Mouse (Mus musculus) C2C12 (cell line): ENCODE results near the gene Hivep1. TPM values are rescaled to one million over a fixed set of nuclear protein-coding genes. Genes with fewer than 3 reads are reported as not detected.

ENCODE experiments used
- H3K27me3 ChIP-seq: one replicate; pipeline ENCODE4 v1.6.1; 2011; ENCODE audit not compliant: control insufficient read depth, insufficient read depth, insufficient read length
- H3K36me3 ChIP-seq: one replicate; pipeline ENCODE4 v1.6.1; 2011; ENCODE audit not compliant: control insufficient read depth, insufficient read depth
- H3K4me3 ChIP-seq: one replicate; pipeline ENCODE4 v1.5.1; 2011; ENCODE audit warnings: mild to moderate bottlenecking, control low read depth; ENCODE audit not compliant: poor library complexity, insufficient read depth, severe bottlenecking
- H3K79me2 ChIP-seq: one replicate; pipeline ENCODE4 v1.6.1; 2011; ENCODE audit not compliant: control insufficient read depth, insufficient read depth
- H3K79me3 ChIP-seq: one replicate; pipeline ENCODE4 v1.6.1; 2011; ENCODE audit warnings: low read depth, control low read depth
- H3ac ChIP-seq: one replicate; pipeline ENCODE3; 2011; ENCODE audit warnings: low read depth; ENCODE audit not compliant: control insufficient read depth, insufficient read length
- CEBPB ChIP-seq: IDR thresholded peaks from one replicate; pipeline ENCODE4 v1.6.1; 2011; ENCODE audit warnings: low read depth, mild to moderate bottlenecking, control low read depth, moderate library complexity
- CTCF ChIP-seq: IDR thresholded peaks from one replicate; pipeline ENCODE4 v1.5.1; 2011; ENCODE audit not compliant: control insufficient read depth, insufficient read depth, insufficient read length
- FOSL1 ChIP-seq: IDR thresholded peaks from one replicate; pipeline ENCODE4 v1.8.0; 2011; ENCODE audit warnings: mild to moderate bottlenecking, low read length; ENCODE audit not compliant: poor library complexity, insufficient read depth, severe bottlenecking
- MAX ChIP-seq: IDR thresholded peaks from one replicate; pipeline ENCODE4 v1.6.1; 2011; ENCODE audit warnings: mild to moderate bottlenecking, control low read depth
- MYOD1 ChIP-seq: IDR thresholded peaks from one replicate; pipeline ENCODE4 v1.6.1; 2011; ENCODE audit warnings: low read depth; ENCODE audit not compliant: control insufficient read depth, insufficient read length
- MYOG ChIP-seq: IDR thresholded peaks from one replicate; pipeline ENCODE4 v1.6.1; 2011; ENCODE audit not compliant: control insufficient read depth, insufficient read length; ENCODE audit errors: extremely low read depth
- USF1 ChIP-seq: IDR thresholded peaks from one replicate; pipeline ENCODE4 v1.6.1; 2011; ENCODE audit warnings: low read depth, mild to moderate bottlenecking, control low read depth, moderate library complexity
- polyA plus RNA-seq: library from polyadenylated mRNA; unstranded; fragments of >200 nt; fragmentation: generic; extraction: Trizol; gene quantifications from one replicate; pipeline ENCODE4 v1.2.1, GENCODE M21; 2012; ENCODE audit warnings: missing spikeins

Hivep1 gene
- polyA plus RNA-seq, 1 experiment = 2.2 TPM

DNA sequence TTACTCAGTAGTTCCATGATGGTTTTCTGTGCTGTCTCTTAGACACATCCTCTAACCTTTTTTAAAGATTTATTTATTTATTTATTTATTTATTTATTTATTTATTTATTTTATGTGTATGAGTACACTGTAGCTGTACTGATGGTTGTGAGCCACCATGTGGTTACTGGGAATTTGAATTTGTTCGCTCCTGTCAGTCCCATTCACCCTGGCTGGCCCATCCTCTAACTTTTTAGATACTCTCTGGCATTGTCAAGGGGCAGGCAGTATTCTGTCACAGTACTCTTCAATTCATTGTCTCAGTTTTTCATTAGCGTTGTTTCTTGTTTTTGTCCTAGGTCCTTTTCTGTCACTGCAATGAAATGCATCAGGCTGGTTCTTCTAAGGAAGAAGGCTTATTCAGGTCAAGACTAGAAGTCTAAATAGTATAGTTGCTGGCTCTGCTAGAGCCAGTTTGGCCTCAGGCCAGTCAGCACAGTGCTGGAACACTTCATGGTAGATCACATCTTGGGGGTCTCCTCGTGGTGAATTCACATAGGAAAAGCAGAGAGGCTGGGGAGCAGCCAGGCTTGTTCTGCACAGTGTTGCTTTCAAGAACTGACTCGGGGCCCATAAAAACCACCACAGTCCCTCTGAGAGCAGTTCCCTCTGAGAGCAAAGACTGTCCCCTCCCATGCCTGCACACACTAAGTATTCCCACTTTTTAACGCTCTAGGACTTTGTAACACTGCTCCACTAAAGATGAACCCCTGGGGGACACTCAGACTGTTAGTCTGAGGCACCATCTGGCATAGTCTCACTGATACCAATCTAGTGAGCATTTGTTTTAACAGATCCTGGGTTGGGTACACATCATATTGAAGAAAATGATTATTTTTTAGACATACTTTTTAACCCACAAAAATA lies 70.2 kb downstream of the Hivep1 start:
- Histone ChIP-seq H3K27me3 (no peaks in the 10 kb centered on the region), H3K4me3 (no peak overlapping the region), H3K36me3 (no peaks in the 10 kb centered on the region), H3K79me3 (no peaks in the 10 kb centered on the region), H3ac (no peak overlapping the region), H3K79me2 (no peaks in the 10 kb centered on the region)
- TF ChIP-seq MYOG (no peak), MYOD1 (no peak), CTCF (no peak), USF1 (no peak), MAX (no peak), FOSL1 (no peak), CEBPB (no peak)

DNA sequence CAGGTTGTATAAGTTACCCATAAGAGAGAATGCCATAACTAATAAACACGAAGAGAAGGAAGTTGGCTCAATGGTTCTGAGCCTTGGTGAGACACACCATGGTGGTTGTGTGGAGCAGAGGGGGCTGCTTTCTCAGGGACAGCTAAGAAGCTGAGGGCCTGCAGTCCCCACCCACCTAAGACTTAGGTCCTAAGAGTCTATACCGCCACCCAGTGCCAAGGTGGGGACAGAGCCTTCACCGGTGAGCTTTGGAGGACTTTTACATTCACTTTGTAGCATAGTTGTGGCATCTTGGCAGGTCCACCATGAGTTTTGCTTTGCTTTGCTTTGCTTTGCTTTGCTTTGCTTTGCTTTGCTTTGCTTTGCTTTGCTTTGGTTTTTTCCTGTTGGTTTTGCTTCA lies 92.8 kb downstream of the Hivep1 start:
- no peaks in the 10 kb centered on the region for H3K79me2 ChIP-seq
- H3K79me3 ChIP-seq = no peaks in the 10 kb centered on the region
- H3K4me3 ChIP-seq = no peak overlapping the region
- H3ac ChIP-seq = no peak overlapping the region
- no peaks in the 10 kb centered on the region for H3K36me3 ChIP-seq
- H3K27me3 ChIP-seq = no peaks in the 10 kb centered on the region
- peak; percentile 3 for TF ChIP-seq CTCF
- no peak for TF ChIP-seq USF1

DNA sequence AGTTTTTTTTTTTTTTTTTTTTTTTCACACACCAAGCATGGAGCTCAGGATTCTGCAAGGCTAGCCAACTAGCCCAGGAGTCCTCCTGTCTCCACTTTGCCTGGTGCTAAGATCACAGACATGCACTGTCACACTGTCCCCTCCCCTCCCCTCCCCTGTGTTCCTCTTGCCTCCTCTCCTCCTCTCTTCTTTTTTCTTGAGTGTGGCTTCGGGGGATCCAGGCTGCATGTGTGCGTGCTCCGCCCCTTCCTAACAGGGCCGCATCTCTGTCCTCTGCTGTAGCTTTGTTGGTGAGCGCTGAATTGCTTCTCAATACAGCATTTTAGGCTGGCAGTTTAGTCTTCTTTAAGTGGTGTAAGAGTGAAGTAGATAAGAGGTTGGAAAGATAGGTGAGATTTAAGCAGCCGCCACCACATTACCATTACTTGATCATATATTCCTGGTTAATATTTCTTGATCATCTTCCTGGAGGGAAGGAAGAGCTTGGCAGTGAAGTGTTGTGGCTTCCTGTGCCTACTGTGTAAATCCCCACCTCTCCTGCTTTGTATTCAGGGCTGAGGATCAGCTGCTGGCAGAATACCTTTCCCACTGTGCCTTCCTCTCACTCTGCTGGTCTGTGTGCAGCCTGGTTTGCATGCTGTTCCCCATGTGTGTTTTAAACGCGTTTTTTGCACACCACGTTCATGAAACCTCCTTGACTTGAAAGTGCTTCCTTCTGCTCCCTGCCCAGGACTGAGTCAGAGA lies 97.7 kb downstream of the Hivep1 start:
- Histone ChIP-seq H3K79me3 (no peaks in the 10 kb centered on the region), H3K4me3 (no peak overlapping the region), H3K27me3 (no peaks in the 10 kb centered on the region), H3K79me2 (no peaks in the 10 kb centered on the region), H3ac (no peak overlapping the region), H3K36me3 (no peaks in the 10 kb centered on the region)
- no peak for TF ChIP-seq CTCF
- no peak for TF ChIP-seq CEBPB
- no peak for TF ChIP-seq FOSL1
- no peak for TF ChIP-seq MYOG

DNA sequence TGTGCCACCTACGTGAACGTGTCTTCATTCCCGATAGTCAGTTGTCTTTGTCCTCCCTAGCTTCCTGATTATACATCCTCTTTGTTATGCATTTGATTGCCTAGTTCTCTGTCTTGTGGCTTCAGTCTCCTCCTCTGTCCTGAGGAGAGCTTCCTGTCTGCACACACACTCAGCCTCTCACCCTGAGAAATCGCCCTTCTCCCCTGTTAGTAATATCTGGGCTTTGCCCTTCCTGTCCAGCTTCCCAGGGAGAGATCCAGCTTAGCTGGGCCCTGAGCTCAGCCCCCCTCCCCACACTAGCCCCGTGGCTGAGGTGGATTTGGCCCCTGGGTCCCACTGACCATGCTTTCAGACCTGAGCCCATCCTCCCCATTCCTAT lies 98.2 kb downstream of the Hivep1 start:
- no peaks in the 10 kb centered on the region for H3K79me3 ChIP-seq
- no peak overlapping the region for H3ac ChIP-seq
- no peak overlapping the region for H3K4me3 ChIP-seq
- H3K27me3 ChIP-seq = no peaks in the 10 kb centered on the region
- no peaks in the 10 kb centered on the region for H3K36me3 ChIP-seq
- no peaks in the 10 kb centered on the region for H3K79me2 ChIP-seq
- TF ChIP-seq MYOD1 (no peak), CEBPB (no peak), MYOG (no peak)

DNA sequence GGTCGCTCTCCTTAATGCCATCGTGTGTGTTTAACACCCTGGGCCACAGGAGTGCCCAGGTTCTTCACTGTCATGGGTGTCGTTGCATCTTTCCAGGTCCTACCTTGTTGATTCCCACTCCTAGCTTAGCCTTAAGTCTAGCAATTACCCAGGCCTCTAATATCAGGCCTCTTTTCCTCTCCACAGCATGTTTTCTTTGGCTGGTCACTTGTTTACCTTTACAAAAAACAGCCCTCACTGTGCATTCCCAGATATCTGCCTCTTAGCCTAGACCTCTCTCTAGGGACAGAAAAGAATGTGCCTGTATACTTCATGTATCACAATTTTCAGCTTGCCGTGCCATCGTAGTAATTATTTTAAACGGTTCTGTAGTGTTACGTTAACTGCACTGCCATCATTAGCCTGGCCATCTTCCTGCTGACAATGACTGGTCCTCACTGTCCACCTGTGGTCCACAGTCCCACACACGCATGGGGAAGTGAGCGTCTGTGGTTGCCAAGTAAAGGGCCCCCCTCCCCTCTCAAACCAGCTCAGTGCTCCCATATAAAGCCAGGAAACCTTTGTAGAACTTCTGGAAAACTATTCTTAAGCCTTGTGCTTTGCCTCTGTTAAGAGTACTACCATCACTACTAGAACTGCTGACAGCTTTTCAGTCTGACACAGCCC lies 98.8 kb downstream of the Hivep1 start:
- no peak overlapping the region for H3ac ChIP-seq
- no peaks in the 10 kb centered on the region for H3K27me3 ChIP-seq
- TF ChIP-seq MYOD1 (no peak), USF1 (no peak), CTCF (no peak), MAX (no peak)
- no peaks in the 10 kb centered on the region for H3K79me3 ChIP-seq
- no peaks in the 10 kb centered on the region for H3K36me3 ChIP-seq
- no peak overlapping the region for H3K4me3 ChIP-seq
- no peaks in the 10 kb centered on the region for H3K79me2 ChIP-seq

DNA sequence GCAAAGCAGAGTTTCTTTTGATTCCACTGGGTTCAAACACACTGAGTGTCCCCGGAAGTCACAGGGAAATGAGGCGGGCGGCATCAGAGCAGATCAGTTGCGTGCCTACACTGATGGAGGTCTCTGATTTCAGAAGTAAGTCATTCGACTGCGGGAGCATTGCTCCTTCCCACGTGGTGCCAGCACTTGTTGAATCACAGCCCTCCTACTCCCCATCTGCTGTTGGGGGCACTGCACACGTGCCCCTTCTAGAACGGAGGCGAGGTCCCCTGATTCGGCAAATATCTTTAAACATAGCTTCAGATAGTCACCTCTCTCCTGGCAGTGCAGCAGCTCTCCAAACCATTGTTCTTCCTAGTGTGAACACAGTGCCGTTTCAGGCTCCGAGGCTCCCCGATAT lies 106.4 kb downstream of the Hivep1 start:
- Histone ChIP-seq H3K79me3 (no peaks in the 10 kb centered on the region), H3K27me3 (no peaks in the 10 kb centered on the region), H3K36me3 (peaks cover 6% of the 10 kb centered on the region), H3K79me2 (no peaks in the 10 kb centered on the region), H3ac (no peak overlapping the region), H3K4me3 (no peak overlapping the region)
- no peak for TF ChIP-seq MYOD1
- TF ChIP-seq MYOG = no peak
- no peak for TF ChIP-seq USF1
- no peak for TF ChIP-seq MAX
- TF ChIP-seq CTCF = no peak
- no peak for TF ChIP-seq FOSL1
- TF ChIP-seq CEBPB = no peak
